Mouse (Mus musculus) embryo, embryonic 11 days (tissue): ENCODE measurements around the gene Ticrr.

Experiments
- DNase-seq: peaks from one replicate; pipeline ENCODE4 v3.0.0-alpha.2; 2015

The Ticrr gene

GRCm38 (mm10) chr7:79659578-79660290 is at the start of gene Ticrr:
TSS of gene Ticrr (plus strand) at chr7:79660196.
- DNase-seq, result peak; percentile 97

GRCm38 (mm10) chr7:79611901-79612300 is 48.1 kb upstream of the Ticrr start:
- DNase-seq, result no peak

- DNase-seq, result peak; percentile 72
Measured at GRCm38 (mm10) chr7:79612783-79613182, 47.2 kb upstream of the Ticrr start.

GRCm38 (mm10) chr7:79613314-79613713 is 46.7 kb upstream of the Ticrr start:
- DNase-seq, result no peak

- no peak for DNase-seq
Measured at GRCm38 (mm10) chr7:79615008-79615407, 45.0 kb upstream of the Ticrr start.

- DNase-seq, result no peak
Measured at GRCm38 (mm10) chr7:79615941-79616340, 44.1 kb upstream of the Ticrr start.

- no peak for DNase-seq
Measured at GRCm38 (mm10) chr7:79617418-79617817, 42.6 kb upstream of the Ticrr start, which contains the start of gene Rhcg. TSS of gene Rhcg (minus strand) at chr7:79617657.

GRCm38 (mm10) chr7:79619493-79619892 is 40.5 kb upstream of the Ticrr start:
- no peak for DNase-seq

- DNase-seq, result no peak
Measured at GRCm38 (mm10) chr7:79623086-79623485, 36.9 kb upstream of the Ticrr start.

- no peak for DNase-seq
Measured at GRCm38 (mm10) chr7:79626170-79626569, 33.8 kb upstream of the Ticrr start.

GRCm38 (mm10) chr7:79628271-79628913 is 31.6 kb upstream of the Ticrr start:
- no peak for DNase-seq

GRCm38 (mm10) chr7:79631773-79632348 is 28.1 kb upstream of the Ticrr start:
- no peak for DNase-seq

GRCm38 (mm10) chr7:79647233-79647632 is 12.8 kb upstream of the Ticrr start:
- no peak for DNase-seq

GRCm38 (mm10) chr7:79649005-79649404 is 11.0 kb upstream of the Ticrr start:
- peak; percentile 69 for DNase-seq

- DNase-seq, result no peak
Measured at GRCm38 (mm10) chr7:79654185-79654584, 5.8 kb upstream of the Ticrr start.

GRCm38 (mm10) chr7:79654586-79654985 is 5.4 kb upstream of the Ticrr start:
- no peak for DNase-seq

GRCm38 (mm10) chr7:79660291-79661150 is 525 bp downstream of the Ticrr start:
- peak; percentile 32 for DNase-seq

GRCm38 (mm10) chr7:79661253-79661890 is 1.4 kb downstream of the Ticrr start:
- no peak for DNase-seq

GRCm38 (mm10) chr7:79666690-79667089 is 6.7 kb downstream of the Ticrr start:
- no peak for DNase-seq

GRCm38 (mm10) chr7:79670900-79671604 is 11.1 kb downstream of the Ticrr start:
- DNase-seq, result no peak

GRCm38 (mm10) chr7:79679186-79679585 is 19.2 kb downstream of the Ticrr start:
- peak; percentile 19 for DNase-seq

GRCm38 (mm10) chr7:79680231-79680630 is 20.2 kb downstream of the Ticrr start:
- no peak for DNase-seq
